Mouse (Mus musculus): ENCODE data around the gene Thsd7b. TPM values are rescaled to one million over a fixed set of nuclear protein-coding genes. Genes with fewer than 3 reads are reported as not detected.

The Thsd7b gene
- polyA plus RNA-seq, 1 experiment from 2014 or later, result 1.3 TPM

- Histone ChIP-seq H3K9me3 (no peaks in the 10 kb centered on the region), H3K36me3 (no peaks in the 10 kb centered on the region), H3K9ac (replicated peaks) (no peak overlapping the region), H3K4me2 (no peak overlapping the region), H3K4me1 (replicated peaks) (no peaks in the 10 kb centered on the region), H3K4me3 (replicated peaks) (no peak overlapping the region), H3K27me3 (no peaks in the 10 kb centered on the region), H3K27ac (no peak overlapping the region)
- no peak for ATAC-seq (ENCODE audit: insufficient number of reproducible peaks, insufficient read depth, low FRiP score, low TSS enrichment, low read depth)
- WGBS, result 95% methylated on average over 2 of the region's 2 CpGs
Measured at GRCm38 (mm10) chr1:129526967-129527366, 253.9 kb downstream of the Thsd7b start.

GRCm38 (mm10) chr1:129532206-129532605 lies 259.1 kb downstream of the Thsd7b start:
- no peak overlapping the region for H3K4me2 ChIP-seq
- no peaks in the 10 kb centered on the region for H3K4me1 ChIP-seq (replicated peaks)
- H3K27me3 ChIP-seq, result no peaks in the 10 kb centered on the region
- H3K9me3 ChIP-seq, result no peaks in the 10 kb centered on the region
- no peak for ATAC-seq (ENCODE audit: insufficient number of reproducible peaks, insufficient read depth, low FRiP score, low TSS enrichment, low read depth)
- 92% methylated on average over 3 of the region's 3 CpGs for WGBS
- H3K4me3 ChIP-seq (replicated peaks), result no peak overlapping the region
- H3K27ac ChIP-seq, result no peak overlapping the region
- H3K9ac ChIP-seq (replicated peaks), result no peak overlapping the region
- H3K36me3 ChIP-seq, result no peaks in the 10 kb centered on the region

GRCm38 (mm10) chr1:129538508-129538907 lies 265.4 kb downstream of the Thsd7b start:
- no peak overlapping the region for H3K4me2 ChIP-seq
- H3K36me3 ChIP-seq, result no peaks in the 10 kb centered on the region
- H3K9me3 ChIP-seq, result no peaks in the 10 kb centered on the region
- H3K9ac ChIP-seq (replicated peaks), result no peak overlapping the region
- 81% methylated on average over 2 of the region's 2 CpGs for WGBS
- no peaks in the 10 kb centered on the region for H3K4me1 ChIP-seq (replicated peaks)
- no peak overlapping the region for H3K4me3 ChIP-seq (replicated peaks)
- H3K27me3 ChIP-seq, result no peaks in the 10 kb centered on the region
- ATAC-seq (ENCODE audit: insufficient number of reproducible peaks, insufficient read depth, low FRiP score, low TSS enrichment, low read depth), result no peak
- no peak overlapping the region for H3K27ac ChIP-seq

- Histone ChIP-seq H3K4me2 (no peak overlapping the region), H3K4me1 (replicated peaks) (no peaks in the 10 kb centered on the region), H3K9me3 (no peaks in the 10 kb centered on the region), H3K36me3 (no peaks in the 10 kb centered on the region), H3K4me3 (replicated peaks) (no peak overlapping the region), H3K27ac (no peak overlapping the region), H3K27me3 (no peaks in the 10 kb centered on the region), H3K9ac (replicated peaks) (no peak overlapping the region)
- 81% methylated on average over 4 of the region's 4 CpGs for WGBS
- no peak for ATAC-seq (ENCODE audit: insufficient number of reproducible peaks, insufficient read depth, low FRiP score, low TSS enrichment, low read depth)
Measured at GRCm38 (mm10) chr1:129538970-129539369, 265.9 kb downstream of the Thsd7b start.

GRCm38 (mm10) chr1:129540751-129541150 lies 267.6 kb downstream of the Thsd7b start:
- WGBS, result 65% methylated on average over 1 of the region's 1 CpGs
- ATAC-seq (ENCODE audit: insufficient number of reproducible peaks, insufficient read depth, low FRiP score, low TSS enrichment, low read depth), result no peak

GRCm38 (mm10) chr1:129542563-129543146 lies 269.6 kb downstream of the Thsd7b start:
- Histone ChIP-seq H3K27ac (no peak overlapping the region), H3K27me3 (no peaks in the 10 kb centered on the region), H3K9me3 (no peaks in the 10 kb centered on the region), H3K9ac (replicated peaks) (no peak overlapping the region), H3K4me3 (replicated peaks) (no peak overlapping the region), H3K4me2 (no peak overlapping the region), H3K4me1 (replicated peaks) (no peaks in the 10 kb centered on the region), H3K36me3 (no peaks in the 10 kb centered on the region)
- ATAC-seq (ENCODE audit: insufficient number of reproducible peaks, insufficient read depth, low FRiP score, low TSS enrichment, low read depth), result no peak
- 88% methylated on average over 3 of the region's 3 CpGs for WGBS

More at GRCm38 (mm10) chr1:129540751-129541150, 267.6 kb downstream of the Thsd7b start:
- Histone ChIP-seq H3K27ac (no peak overlapping the region), H3K9ac (replicated peaks) (no peak overlapping the region), H3K27me3 (no peaks in the 10 kb centered on the region), H3K9me3 (no peaks in the 10 kb centered on the region), H3K4me3 (replicated peaks) (no peak overlapping the region), H3K4me1 (replicated peaks) (no peaks in the 10 kb centered on the region), H3K36me3 (no peaks in the 10 kb centered on the region), H3K4me2 (no peak overlapping the region)

- Histone ChIP-seq H3K4me1 (replicated peaks) (no peaks in the 10 kb centered on the region), H3K27ac (no peak overlapping the region), H3K4me2 (no peak overlapping the region), H3K9me3 (no peaks in the 10 kb centered on the region), H3K9ac (replicated peaks) (no peak overlapping the region), H3K4me3 (replicated peaks) (no peak overlapping the region), H3K27me3 (no peaks in the 10 kb centered on the region), H3K36me3 (no peaks in the 10 kb centered on the region)
- 88% methylated on average over 3 of the region's 3 CpGs for WGBS
- ATAC-seq (ENCODE audit: insufficient number of reproducible peaks, insufficient read depth, low FRiP score, low TSS enrichment, low read depth), result no peak
Measured at GRCm38 (mm10) chr1:129543169-129543568, 270.1 kb downstream of the Thsd7b start.

GRCm38 (mm10) chr1:129558054-129558453 lies 285.0 kb downstream of the Thsd7b start:
- no peaks in the 10 kb centered on the region for H3K27me3 ChIP-seq
- ATAC-seq (ENCODE audit: insufficient number of reproducible peaks, insufficient read depth, low FRiP score, low TSS enrichment, low read depth), result no peak
- 85% methylated on average over 4 of the region's 4 CpGs for WGBS

GRCm38 (mm10) chr1:129559137-129559536 lies 286.0 kb downstream of the Thsd7b start:
- Histone ChIP-seq H3K27me3 (no peaks in the 10 kb centered on the region), H3K9me3 (no peaks in the 10 kb centered on the region), H3K4me3 (replicated peaks) (no peak overlapping the region), H3K27ac (no peak overlapping the region), H3K4me2 (no peak overlapping the region), H3K36me3 (no peaks in the 10 kb centered on the region), H3K9ac (replicated peaks) (no peak overlapping the region), H3K4me1 (replicated peaks) (no peaks in the 10 kb centered on the region)
- 83% methylated on average over 4 of the region's 4 CpGs for WGBS
- ATAC-seq (ENCODE audit: insufficient number of reproducible peaks, insufficient read depth, low FRiP score, low TSS enrichment, low read depth), result no peak

More at GRCm38 (mm10) chr1:129558054-129558453, 285.0 kb downstream of the Thsd7b start:
- no peaks in the 10 kb centered on the region for H3K4me1 ChIP-seq (replicated peaks)
- no peaks in the 10 kb centered on the region; the same call in 1 of the 2 replicates for H3K9me3 ChIP-seq
- no peak overlapping the region for H3K9ac ChIP-seq (replicated peaks)
- no peak overlapping the region for H3K4me3 ChIP-seq (replicated peaks)
- no peaks in the 10 kb centered on the region for H3K36me3 ChIP-seq
- no peak overlapping the region for H3K4me2 ChIP-seq
- H3K27ac ChIP-seq, result no peak overlapping the region

GRCm38 (mm10) chr1:129559812-129560211 lies 286.7 kb downstream of the Thsd7b start:
- ATAC-seq (ENCODE audit: insufficient number of reproducible peaks, insufficient read depth, low FRiP score, low TSS enrichment, low read depth), result no peak
- 67% methylated on average over 3 of the region's 3 CpGs for WGBS

GRCm38 (mm10) chr1:129562707-129563106 lies 289.6 kb downstream of the Thsd7b start:
- H3K27ac ChIP-seq, result no peak overlapping the region
- H3K4me3 ChIP-seq (replicated peaks), result no peak overlapping the region
- H3K4me1 ChIP-seq (replicated peaks), result no peaks in the 10 kb centered on the region
- H3K4me2 ChIP-seq, result no peak overlapping the region
- WGBS, result 81% methylated on average over 1 of the region's 1 CpGs
- H3K9me3 ChIP-seq, result no peaks in the 10 kb centered on the region
- H3K9ac ChIP-seq (replicated peaks), result no peak overlapping the region
- ATAC-seq (ENCODE audit: insufficient number of reproducible peaks, insufficient read depth, low FRiP score, low TSS enrichment, low read depth), result no peak
- H3K27me3 ChIP-seq, result no peaks in the 10 kb centered on the region
- no peaks in the 10 kb centered on the region for H3K36me3 ChIP-seq

More at GRCm38 (mm10) chr1:129559812-129560211, 286.7 kb downstream of the Thsd7b start:
- Histone ChIP-seq H3K27ac (no peak overlapping the region), H3K4me1 (replicated peaks) (no peaks in the 10 kb centered on the region), H3K27me3 (no peaks in the 10 kb centered on the region), H3K4me3 (replicated peaks) (no peak overlapping the region), H3K9me3 (no peaks in the 10 kb centered on the region), H3K9ac (replicated peaks) (no peak overlapping the region), H3K4me2 (no peak overlapping the region), H3K36me3 (no peaks in the 10 kb centered on the region)

- H3K4me3 ChIP-seq (replicated peaks), result no peak overlapping the region
- WGBS, result 92% methylated on average over 3 of the region's 3 CpGs
- no peak for ATAC-seq (ENCODE audit: insufficient number of reproducible peaks, insufficient read depth, low FRiP score, low TSS enrichment, low read depth)
Measured at GRCm38 (mm10) chr1:129570522-129570921, 297.4 kb downstream of the Thsd7b start.

More at GRCm38 (mm10) chr1:129570522-129570921, 297.4 kb downstream of the Thsd7b start:
- H3K36me3 ChIP-seq, result no peaks in the 10 kb centered on the region
- H3K4me2 ChIP-seq, result no peak overlapping the region
- no peaks in the 10 kb centered on the region for H3K4me1 ChIP-seq (replicated peaks)
- H3K9ac ChIP-seq (replicated peaks), result no peak overlapping the region
- H3K27ac ChIP-seq, result no peak overlapping the region
- H3K9me3 ChIP-seq, result no peaks in the 10 kb centered on the region
- no peaks in the 10 kb centered on the region for H3K27me3 ChIP-seq

All from limb, embryonic 12.5 days (tissue).